Mouse (Mus musculus): ENCODE results near the gene Zfp462.
"Not testable (repeated sequence)": the region's sequence is repeated elsewhere in the genome, so short reads cannot be mapped to it uniquely, and the experiment has no call there.

The Zfp462 gene

DNA sequence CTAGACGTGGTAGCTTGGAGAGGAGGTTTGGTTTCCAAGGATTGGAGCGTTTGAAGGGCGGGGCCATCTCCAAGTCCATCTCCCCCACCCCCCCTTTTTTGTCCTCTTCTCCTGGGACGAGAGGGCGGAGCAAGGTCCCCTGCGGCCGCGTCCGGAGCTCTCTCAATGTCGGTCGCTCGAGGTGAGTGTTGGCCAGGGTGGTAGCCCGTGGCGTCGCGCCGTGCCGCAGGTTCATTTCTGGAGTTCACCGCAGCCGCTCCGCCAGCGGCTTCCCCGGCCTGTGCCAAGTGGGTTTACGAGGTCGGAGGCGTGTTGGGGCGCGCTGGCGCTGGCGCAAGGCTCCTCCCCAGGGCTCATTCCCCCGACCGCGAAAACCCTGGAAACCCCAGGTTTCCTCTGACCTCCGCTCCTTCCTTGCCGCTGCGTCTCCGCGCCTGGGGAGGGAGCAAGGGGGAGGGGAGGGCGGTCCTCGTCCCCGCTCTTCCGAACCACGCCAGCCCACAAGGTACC lies at the start of gene Zfp462:
Zfp462 (plus strand) TSS at position 128 of the 510 bp plus-strand sequence.
- peak; percentile 29 for DNase-seq (ENCODE audit: low read depth, low spot score)

DNA sequence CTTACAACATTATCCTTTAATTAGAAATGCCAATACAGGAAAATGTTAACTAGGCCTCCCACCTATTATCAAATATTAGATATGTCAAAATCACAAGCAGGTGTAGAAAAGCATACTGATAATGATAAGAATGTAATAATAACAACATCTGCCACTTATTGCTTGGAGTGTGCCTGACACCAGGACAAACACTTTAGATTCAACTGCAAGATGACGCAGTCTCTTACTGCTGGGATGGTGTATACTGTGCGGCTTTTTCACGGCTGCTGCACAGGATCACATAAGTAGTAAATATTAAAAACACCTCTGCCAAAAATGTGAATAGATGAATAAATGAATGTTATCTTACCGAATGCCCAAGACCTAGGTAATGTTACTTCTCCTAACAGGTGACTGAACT lies 48.8 kb upstream of the Zfp462 start:
- no peak for DNase-seq (ENCODE audit: low read depth, low spot score)

DNA sequence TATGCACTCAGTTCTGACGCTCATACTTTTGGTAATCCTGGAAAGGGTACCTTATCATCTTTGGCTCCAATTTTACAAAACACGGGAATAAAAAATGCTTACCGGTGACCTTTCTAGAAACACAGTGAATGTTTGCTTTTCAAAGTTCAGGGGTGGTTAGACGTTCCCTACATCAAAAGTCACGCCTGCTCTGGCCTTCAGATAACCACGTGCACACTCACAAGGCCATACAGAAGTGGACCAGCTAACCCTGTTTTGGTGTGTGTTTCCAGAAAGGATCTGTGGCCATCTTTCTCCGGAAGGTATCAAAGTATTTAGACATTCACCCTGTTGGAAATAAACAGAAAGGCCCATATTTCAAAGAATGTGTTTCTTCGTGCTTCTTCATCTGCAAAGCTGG lies 40.2 kb upstream of the Zfp462 start:
- no peak for DNase-seq (ENCODE audit: low read depth, low spot score)

DNA sequence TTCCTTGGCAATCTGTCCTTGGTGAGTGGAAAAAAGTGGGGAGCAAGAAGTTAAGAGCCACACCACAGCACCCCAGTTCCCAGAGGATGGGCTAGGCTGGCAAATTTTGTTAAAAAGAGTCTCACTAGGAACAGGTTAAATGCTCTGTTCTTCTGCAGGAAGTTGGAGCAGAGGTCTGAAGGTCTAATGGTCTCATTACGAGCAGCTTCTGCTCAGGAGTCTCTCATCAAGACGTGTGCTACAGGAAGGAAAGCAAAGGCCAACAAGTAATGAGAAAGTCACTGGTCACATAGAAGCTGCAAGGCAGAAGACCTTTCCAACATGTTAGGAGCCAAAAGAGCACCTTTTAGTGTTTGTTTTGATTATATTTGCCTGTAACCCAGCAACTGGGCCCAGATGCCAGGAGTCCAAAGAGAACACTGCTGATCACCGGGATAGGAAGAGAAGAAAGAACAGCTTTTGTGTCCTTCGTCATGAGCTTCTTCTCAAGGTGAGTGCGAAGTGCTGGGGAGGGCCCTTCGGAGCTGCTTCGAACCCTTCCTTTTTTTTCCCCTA lies 39.4 kb upstream of the Zfp462 start:
- no peak for DNase-seq (ENCODE audit: low read depth, low spot score)

DNA sequence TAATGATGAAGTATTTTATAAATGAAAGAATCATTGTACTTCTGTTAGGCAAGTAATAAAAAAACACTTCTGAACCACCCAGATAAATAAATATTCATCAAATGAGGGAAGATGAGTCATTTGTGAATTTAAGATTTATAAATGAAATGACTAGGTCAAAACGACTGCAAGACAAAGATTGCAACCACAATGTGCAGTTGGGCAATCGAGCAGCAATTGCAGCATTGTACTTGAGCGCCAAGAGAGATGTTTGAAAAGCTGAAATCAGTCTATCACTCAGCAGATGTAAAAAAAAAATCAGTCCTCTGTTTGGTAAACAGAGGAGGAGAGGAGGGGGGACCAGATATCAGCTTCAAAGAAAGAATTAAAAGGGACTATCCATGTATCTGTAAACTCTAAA lies 34.5 kb upstream of the Zfp462 start:
- no peak for DNase-seq (ENCODE audit: low read depth, low spot score)

DNA sequence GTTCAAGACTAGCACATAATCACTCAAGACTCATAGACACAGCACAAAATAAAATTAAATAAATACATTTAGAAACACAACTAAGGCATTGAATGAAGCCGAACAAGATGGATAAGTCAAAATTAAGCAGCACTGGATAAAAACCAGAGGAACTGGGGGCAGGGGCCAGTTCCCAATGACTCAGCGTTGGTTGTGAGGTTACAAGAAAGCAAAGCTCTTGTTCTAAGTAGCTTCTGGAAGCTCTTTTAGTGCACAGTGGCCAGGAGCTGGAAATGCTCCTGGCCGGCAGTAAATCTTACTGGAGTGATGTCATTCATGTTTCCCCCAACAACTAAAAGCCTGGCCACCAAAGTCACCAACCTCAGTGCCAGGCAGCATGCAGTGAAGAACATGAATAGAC lies 26.6 kb upstream of the Zfp462 start:
- DNase-seq (ENCODE audit: low read depth, low spot score): no peak

DNA sequence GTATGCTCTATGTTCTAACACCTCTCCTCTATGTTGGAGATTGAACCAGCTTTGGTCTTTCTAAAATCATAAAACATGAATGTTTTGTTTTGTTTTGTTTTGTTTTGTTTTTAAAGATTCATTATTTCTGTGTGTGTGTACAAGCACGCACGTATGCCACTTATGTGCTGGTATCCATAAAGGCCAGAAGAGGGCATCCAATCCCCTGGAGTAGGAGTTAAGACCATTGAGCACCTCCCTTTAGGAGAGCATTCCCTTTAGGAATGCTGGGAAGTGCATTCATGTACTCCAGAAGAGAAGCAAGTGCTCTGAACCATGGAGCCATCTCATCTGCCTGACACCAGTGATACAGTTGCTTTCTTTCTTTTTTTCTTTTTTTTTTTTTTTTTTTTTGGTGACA lies 21.5 kb upstream of the Zfp462 start:
- DNase-seq (ENCODE audit: low read depth, low spot score): peak; percentile 4

DNA sequence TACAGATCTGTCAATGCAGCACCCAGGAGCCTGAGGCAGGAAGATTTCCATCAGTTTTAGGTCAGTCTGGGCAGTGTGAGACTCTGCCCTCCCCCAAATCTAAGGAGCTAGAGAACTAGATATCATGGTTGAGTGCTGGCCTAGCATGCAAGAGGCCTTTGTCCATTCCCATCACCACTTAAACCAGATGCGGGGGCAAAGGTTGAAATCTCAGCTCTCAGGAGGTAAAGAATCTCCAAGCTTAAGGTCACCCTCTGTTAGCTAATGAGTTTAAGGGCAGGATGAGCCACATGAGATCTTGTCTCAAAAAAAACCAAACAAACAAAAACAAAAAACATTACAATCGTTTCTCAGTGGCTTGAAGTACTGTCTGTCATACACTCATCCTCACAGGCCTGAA lies 20.5 kb upstream of the Zfp462 start:
- DNase-seq (ENCODE audit: low read depth, low spot score): no peak

DNA sequence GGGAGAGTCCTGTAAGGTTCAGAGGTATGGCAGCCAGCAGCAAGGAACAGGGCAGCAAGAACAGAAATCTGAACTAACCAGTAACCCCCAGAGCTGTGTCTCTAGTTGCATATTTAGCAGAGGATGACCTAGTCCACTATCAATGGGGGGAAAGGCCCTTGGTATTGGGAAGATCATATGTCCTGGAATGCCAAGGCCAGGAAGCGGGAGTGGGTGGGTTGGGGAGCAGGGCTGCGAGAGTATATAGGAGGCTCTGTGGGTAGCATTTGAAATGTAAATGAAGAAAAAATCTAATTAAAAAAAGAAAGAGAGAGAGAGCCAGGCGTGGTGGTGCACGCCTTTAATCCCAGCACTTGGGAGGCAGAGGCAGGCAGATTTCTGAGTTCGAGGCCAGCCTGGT lies 18.4 kb upstream of the Zfp462 start:
- not testable (repeated sequence) for DNase-seq (ENCODE audit: low read depth, low spot score)

DNA sequence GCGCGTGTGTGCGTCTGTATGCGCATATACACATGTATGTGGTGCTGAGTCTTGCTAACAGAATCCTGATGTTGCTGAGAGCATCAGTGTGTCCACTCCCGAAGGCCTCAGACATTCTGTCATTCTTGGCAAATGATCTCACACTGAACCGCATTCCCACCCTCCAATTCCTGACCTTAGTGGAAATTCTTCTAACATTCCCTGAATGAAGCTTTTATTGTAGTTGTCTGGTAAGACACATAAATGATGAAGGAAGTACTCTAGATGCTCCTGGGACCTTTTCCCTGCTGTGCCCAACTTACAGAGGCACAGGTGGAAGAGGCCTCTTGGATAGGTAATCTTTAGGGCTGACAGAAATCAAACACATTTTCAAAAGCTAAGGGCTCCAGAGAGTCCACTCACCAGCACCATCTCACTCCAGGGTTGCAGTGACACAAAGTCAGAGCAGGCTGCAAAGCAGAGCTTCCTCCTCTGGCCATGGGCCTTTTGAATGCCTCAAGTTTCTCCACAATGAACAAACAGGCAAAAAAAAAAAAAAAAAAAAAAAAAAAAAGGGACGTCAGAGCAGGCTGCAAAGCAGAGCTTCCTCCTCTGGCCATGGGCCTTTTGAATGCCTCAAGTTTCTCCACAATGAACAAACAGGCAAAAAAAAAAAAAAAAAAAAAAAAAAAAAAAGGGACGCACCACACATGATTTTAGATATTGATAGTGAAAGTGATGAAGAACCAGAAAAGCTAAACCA lies 17.4 kb upstream of the Zfp462 start:
- not testable (repeated sequence) for DNase-seq (ENCODE audit: low read depth, low spot score)

DNA sequence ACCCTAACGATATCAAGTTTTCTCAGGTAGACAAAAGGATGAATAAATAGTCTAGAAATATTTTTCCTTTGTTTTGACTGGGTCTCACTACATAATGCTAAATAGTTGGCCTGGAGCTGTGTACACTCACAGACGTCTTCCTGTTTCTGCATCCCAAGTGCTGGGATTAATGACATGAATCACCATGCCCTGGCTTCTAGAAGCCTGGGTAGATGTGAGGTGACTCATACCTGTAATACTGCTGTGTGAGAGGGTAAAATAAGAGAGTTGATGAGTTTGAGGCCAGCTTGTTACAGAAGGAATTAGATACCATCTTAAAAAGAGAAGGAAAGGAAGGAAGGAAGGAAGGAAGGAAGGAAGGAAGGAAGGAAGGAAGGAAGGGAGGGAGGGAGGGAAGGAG lies 15.2 kb upstream of the Zfp462 start:
- DNase-seq (ENCODE audit: low read depth, low spot score): no peak

DNA sequence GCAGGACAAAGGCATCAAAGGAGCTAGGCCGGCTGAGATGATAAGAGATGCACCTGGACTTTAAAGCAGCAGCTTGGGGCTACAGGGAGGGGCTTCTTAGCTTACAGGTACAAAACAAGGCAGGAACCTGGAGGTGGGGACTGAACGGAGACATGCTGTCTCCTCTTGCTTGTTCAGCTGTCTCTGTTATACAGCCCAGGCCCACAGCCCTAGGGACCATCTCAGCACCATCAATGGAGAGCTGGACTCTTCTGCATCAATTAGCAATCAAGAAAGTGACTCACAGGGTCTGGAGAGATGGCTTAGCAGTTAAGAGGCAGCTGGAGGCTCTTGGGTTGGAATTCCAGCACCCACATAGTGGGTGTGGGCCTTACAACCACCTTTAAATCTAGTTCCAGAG lies 12.2 kb upstream of the Zfp462 start:
- no peak for DNase-seq (ENCODE audit: low read depth, low spot score)

DNA sequence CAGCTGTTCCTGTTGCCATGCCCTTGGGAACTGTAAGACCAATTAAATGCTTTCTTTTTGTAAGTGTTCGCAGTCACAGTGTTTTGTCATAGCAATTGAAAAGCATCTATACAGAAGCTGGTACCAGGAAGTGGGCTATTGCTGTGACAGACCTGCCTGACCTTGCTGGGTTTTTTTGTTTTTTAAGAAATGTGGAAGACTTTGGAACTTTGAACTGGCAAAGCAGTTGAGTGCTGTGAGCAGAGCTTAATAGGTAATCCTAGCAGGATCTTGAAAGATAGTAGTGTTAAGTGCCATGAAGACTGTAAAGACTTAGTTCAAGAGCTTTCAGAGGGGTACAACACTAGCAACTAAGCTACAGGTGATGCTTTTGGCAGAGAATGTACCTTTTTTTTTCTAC lies 7.7 kb upstream of the Zfp462 start:
- DNase-seq (ENCODE audit: low read depth, low spot score): no peak

DNA sequence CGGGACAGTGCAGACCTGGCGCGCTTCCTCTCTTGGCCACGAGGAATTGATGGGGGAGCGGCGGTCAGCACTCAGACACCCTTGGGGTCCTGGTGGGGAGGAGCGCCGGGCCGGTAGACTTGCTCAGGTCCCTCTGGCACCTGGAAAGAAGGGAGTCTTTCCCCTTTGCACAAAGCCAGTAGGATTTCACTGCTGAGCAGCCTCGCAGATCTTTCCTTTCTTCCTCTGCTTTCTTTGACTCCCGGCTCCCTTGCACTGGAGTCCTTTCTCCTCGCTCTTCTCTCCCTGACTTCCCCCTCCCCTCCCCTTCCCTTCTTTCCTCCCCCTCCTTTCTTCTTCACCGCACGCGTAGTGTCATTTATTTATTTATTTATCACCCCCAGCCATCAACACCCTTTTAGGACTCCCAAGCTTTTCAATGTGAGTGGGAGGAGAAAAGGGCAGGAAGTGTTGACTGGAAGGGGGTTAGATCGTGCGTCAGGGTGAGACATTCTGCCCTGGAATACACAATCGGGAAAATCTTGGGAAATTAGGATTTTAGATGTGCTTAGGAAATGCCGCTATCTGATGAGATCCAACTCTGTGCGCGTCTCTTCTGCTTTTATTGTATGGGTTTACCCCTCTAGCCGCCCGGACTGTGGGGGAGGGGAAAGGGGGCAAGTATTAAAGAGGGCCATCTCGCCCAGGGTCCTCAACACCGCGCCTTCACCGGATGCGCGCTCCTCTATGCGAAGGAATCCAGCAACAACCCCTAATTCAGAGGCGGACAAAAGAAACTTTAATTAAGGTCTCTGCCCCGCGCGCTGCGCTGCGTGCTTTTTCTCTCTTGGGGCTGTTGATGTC lies 976 bp downstream of the Zfp462 start:
- peak; percentile 41 for DNase-seq (ENCODE audit: low read depth, low spot score)

DNA sequence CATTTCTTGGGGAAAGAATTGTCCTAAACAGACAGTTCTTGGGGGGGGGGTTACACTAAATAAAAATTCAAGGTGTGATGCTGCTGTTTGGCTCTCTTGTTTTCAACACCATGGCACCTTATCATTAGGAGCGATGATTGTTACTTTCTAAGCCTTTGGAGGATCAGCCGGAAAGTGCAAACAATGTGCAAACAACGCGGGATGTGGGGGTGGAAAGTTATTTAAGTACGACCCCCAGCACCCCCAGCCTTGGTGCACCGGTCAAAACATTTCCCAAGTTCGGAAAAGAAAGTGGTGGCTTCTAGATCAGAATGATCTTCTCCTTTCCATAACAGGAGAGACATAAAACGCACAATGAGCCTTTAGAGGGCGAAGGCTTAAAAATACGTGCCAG lies 1.8 kb downstream of the Zfp462 start:
- DNase-seq (ENCODE audit: low read depth, low spot score): no peak

DNA sequence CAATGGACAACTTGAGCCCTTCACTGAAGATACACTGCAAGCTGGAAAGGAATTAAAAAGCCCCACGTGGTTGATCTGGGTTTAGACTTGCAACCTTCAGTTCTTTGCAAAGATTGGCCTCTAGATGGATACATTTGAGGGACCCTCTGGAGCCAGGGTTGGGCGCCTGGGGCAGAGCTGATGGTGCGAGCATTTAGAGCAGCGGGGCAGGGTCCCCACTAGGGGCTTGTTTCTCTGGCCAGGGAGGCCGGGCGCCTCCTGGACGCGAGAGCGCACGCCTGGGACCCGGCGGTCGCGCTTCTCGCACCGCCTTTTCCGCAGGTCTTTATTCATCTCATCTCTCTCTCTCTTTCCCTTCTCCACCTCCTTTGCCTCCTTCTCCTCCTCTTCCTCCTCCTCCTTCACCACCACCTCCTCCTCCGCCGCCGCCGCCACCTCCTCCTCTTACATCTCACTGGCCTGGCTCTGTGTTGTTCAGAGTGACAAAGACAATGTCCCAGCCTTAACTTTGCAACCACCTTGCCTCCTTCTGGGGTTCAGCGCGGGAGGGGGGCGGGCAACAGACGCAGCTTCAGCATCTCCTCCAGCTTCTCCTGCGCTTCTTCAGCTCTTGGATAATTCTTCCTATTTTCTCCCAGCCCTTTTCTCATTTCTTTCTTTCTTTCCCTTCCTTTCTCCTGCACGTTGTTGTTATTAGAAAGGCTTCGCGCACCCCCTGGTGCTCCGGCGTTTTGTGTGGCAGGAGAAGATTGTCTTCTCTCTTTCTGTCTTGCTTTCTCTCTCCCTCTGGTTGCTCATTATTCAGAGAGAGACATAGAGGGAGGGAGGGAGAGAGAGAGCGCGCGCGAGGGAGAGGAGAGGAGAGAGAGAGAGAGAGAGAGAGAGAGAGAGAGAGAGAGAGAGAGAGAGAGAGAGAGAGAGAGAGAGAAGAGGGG lies 2.5 kb downstream of the Zfp462 start:
- DNase-seq (ENCODE audit: low read depth, low spot score): peak; percentile 72

DNA sequence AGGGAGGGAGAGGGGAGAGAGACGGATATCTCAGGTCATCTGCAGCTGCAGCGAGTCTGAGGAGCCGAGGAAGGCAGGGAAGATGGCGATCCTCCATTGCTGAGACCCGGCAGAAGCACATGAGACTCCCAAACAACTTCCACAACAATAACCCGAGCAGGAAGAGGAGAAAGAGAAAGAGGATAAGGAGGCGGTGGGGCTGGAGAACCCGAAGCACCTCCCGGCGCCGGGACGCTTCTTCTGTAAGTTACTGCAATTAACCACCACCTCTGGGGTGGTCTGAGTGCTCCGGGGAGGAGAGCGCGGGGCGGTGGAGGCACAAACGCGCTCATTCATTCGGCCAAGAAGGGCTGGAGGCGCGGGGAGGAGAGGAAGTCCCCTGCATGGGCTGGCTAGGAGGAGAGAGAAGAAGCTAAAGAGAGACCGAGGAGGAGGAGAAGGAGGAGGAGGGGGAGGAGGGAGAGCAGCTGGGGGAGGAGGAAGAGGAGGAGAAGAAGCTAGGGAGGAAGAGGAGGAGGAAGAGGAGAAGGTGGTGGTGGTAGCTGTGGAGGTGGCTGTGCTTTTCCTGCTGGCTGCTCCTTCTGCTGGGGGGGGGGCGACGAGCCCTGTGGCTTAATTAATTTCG lies 3.3 kb downstream of the Zfp462 start:
- peak; percentile 70 for DNase-seq (ENCODE audit: low read depth, low spot score)

DNA sequence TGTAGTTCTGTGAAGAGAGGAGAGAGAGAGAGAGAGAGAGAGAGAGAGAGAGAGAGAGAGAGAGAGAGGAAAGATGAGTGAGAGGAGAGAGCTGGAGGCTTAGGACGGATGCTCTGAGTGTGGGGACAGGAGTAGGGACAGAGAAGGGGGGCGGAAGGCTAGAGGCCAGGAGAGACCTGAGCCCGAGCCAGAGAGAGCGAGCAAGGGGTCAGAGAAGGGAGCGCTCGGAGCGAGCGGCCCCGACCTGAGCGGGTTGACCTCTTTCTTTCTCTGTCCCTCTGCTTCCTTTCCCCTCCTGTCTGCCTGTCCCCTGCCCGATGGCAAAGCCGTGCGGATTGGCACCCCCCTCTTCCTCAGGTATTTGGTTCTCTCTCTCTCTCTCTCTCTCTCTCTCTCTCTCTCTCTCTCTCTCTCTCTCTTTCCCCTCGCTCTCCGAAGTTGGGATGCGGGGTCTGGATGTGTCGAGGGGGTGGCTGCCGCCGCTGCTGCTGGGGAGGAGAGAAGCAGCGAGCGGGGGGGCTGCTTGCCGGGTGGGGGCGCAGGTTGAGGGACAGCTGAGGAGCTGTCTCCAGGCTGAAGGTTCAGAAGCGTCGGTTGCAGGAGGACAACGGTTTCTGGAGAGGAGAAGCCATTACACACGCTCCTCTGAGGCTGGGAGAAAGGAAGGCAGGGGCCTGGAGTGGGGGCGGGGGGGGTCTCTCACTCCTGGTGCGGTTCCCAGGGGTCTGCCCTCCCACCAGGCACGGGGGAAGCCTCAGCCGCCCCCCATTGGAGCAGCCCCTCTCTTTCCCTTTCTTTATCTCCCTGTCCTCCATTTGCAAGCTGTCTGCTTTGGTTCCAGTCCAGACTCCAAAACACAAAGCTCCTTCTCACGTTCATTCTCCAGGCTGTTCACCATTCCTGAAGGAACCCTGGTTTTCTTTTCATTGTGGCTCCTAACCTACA lies 4.0 kb downstream of the Zfp462 start:
- peak; percentile 68 for DNase-seq (ENCODE audit: low read depth, low spot score)

DNA sequence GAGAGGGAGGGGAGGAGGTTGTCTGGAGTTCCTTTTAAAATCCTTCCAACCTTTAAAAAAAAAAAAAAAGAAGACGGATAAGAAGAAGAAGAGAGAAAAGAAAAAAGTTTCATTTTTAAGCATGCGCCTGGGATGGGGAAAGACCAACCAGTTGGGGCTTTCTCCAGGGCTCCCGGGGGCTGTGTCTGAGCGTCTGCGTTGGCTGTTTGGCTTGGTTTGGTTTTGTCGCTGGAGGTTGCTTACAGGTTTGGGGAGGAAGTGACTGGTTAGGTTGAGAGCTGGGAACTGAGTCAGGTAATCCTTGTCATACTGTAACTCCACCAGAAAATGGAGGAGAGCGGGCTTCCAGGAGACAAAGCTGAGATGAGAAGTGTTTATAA lies 4.7 kb downstream of the Zfp462 start:
- peak; percentile 55 for DNase-seq (ENCODE audit: low read depth, low spot score)

DNA sequence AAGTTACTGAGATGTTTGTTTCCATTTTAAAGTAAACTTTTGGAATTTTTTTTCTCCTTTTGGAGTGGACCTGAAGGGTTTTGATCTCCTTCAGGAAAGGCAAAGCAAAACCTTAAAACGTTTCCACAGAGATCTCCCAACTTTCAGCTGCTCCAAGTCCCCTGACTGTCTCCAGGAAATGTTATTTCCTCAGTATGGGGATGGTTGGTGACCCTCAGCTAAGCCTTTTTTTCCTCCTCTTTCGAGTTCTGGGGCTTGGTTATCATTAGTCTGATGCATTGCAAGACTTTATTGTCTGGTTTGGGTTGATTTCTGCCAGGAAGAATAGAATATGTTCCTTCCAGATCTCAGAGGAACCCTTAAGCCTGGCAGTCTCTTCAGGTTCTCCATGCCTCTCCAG lies 5.3 kb downstream of the Zfp462 start:
- no peak for DNase-seq (ENCODE audit: low read depth, low spot score)

All from brain, adult 2 months (tissue).